Mouse (Mus musculus): ENCODE data around the gene Zfyve27.
A peak's percentile ranks its signal among the peaks of the same experiment; 100 is the strongest.

Zfyve27 gene

DNA sequence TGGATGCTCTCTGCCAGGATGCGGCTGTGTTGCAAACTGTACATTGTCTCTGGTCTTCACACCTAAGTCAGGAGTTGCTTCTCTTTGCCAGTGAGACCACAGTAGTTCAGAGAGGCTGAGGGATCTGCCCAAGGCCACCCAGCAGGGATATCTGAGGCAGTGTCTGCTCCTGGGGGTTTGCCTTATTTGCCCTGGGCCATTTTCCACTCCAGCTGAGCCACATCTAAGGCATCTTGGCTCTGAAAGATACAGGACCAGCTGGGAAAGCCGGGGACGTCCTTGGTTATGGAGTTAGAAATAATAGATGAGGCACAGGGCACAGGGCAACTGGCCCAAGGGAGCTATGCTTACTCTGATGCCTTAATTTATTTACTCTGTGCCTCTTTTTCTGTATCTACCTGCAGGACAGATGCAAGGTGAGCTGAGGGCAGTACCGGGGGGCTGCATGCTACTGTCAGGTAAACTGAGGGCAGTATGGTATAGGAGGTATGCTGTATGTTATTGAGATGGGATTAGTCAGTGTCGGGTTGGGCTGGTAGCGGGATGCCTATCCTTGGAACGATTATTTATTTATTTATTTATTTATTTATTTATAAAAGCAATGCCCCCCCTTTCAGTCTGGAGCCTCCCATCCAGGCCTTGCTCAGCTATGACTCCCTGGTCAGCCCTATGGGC is 53.1 kb downstream of the Zfyve27 start:
- H3K4me3 ChIP-seq (replicated peaks; ENCODE audit: low read length), result no peak overlapping the region
- TF ChIP-seq POU5F1 (IDR thresholded peaks at IDR 0.05; ENCODE audit: borderline replicate concordance, low read length), result no peak
- TF ChIP-seq CTCF (conservative IDR thresholded peaks at IDR 0.05; ENCODE audit: low read length), result no peak
- TF ChIP-seq NANOG (IDR thresholded peaks at IDR 0.05; ENCODE audit: borderline replicate concordance, low read length), result no peak
- H3K9me3 ChIP-seq (ENCODE audit: low read length), result 0 out of 2 replicates have a peak, but pooled peaks cover 2% of the 10 kb centered on the region
- H3K27me3 ChIP-seq (ENCODE audit: insufficient read depth, low read length), result peaks cover 8% of the 10 kb centered on the region; the same call in 1 of the 2 replicates
- H3K4me1 ChIP-seq (replicated peaks; ENCODE audit: low read depth, low read length), result peaks cover 34% of the 10 kb centered on the region
- no peaks in the 10 kb centered on the region for H3K36me3 ChIP-seq (ENCODE audit: insufficient read depth, low read length)

DNA sequence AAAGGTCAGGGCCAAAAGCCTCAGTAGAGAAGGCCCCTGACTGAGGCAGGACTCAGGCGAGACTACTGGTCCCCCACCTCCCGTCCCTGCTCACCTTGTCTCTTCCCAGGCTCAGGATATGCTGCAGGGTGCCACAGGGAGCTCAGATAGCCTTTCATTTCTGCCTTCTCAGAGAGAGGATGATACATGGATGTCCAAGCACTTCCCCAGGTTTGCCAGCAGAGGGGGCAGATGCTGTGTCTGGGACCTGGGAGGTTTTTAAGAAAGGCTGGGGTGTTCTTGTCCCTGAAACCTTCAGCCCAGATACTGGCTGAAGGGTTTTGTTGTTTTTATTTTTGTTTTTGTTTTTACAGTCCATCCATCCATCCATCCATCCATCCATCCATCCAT is 53.6 kb downstream of the Zfyve27 start:
- TF ChIP-seq CTCF (conservative IDR thresholded peaks at IDR 0.05; ENCODE audit: low read length), result peak; percentile 84
- TF ChIP-seq NANOG (IDR thresholded peaks at IDR 0.05; ENCODE audit: borderline replicate concordance, low read length), result no peak
- Histone ChIP-seq H3K4me3 (replicated peaks; ENCODE audit: low read length) (no peak overlapping the region), H3K4me1 (replicated peaks; ENCODE audit: low read depth, low read length) (peaks cover 29% of the 10 kb centered on the region), H3K9me3 (ENCODE audit: low read length) (0 out of 2 replicates have a peak, but pooled peaks cover 2% of the 10 kb centered on the region), H3K27me3 (ENCODE audit: insufficient read depth, low read length) (peaks cover 8% of the 10 kb centered on the region; the same call in 1 of the 2 replicates), H3K36me3 (ENCODE audit: insufficient read depth, low read length) (no peaks in the 10 kb centered on the region)

DNA sequence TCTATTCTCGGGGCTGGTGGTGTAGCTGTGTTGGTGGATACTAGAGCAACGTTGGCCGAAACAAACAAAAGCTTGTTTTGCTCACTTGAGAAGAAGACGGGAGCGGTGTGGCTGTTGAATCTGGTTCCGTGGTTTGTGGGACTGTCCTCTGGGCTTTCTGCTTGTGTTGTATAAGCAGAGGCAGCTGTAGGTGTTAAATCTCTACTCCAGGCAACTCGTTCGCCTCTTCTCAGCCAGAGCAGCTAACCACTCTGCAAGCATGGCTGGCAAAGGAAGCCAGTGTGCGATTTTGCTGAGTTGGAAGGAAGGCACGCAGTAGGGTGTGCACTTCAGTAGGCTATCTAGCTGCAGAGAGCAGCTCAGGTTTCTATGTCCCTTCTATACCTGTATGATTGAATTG is 62.7 kb downstream of the Zfyve27 start:
- Histone ChIP-seq H3K27me3 (ENCODE audit: insufficient read depth, low read length) (peaks cover 18% of the 10 kb centered on the region), H3K36me3 (ENCODE audit: insufficient read depth, low read length) (no peaks in the 10 kb centered on the region), H3K4me1 (replicated peaks; ENCODE audit: low read depth, low read length) (peaks cover 19% of the 10 kb centered on the region), H3K4me3 (replicated peaks; ENCODE audit: low read length) (no peak overlapping the region), H3K9me3 (ENCODE audit: low read length) (no peaks in the 10 kb centered on the region)
- TF ChIP-seq NANOG (IDR thresholded peaks at IDR 0.05; ENCODE audit: borderline replicate concordance, low read length) (no peak), POU5F1 (IDR thresholded peaks at IDR 0.05; ENCODE audit: borderline replicate concordance, low read length) (no peak), CTCF (conservative IDR thresholded peaks at IDR 0.05; ENCODE audit: low read length) (no peak)

DNA sequence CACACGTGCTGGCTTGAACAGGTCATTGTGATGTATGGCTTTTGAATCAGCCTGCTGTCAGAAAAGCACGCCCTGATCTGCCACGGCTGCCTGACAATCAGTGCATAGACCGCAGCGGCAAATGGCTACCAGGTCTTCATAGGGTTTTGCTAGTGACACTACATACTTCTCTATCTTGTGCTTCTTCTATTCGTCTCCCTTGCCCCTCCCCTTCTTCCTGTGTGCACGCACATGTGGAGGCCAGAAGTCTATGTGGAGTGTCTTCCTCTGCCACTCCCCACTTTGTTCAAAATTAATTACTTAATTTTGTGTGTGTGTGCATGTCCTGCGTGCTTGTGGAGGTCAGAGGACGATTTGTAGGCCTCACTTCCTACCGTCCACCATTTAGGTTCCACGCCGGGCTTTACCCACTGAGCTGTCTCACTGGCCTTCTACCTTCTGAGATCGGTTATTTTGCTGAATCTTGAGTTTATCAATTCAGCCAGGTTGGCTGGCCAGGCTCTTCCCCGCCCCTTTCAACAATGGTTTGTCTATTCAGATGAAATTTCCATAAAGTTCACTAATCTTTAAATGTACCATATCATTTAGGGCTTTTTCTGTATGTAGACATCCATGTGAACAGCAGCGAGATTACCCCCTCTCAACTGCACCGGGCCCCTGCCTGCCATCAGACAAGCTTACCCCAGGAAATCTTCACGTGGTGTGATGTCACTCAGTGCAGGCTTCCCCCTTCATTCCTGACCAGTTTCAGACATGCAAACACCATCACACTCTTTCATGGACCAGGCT is 65.9 kb downstream of the Zfyve27 start:
- no peaks in the 10 kb centered on the region for H3K36me3 ChIP-seq (ENCODE audit: insufficient read depth, low read length)
- peaks cover 13% of the 10 kb centered on the region for H3K27me3 ChIP-seq (ENCODE audit: insufficient read depth, low read length)
- no peak for TF ChIP-seq NANOG (IDR thresholded peaks at IDR 0.05; ENCODE audit: borderline replicate concordance, low read length)
- TF ChIP-seq CTCF (conservative IDR thresholded peaks at IDR 0.05; ENCODE audit: low read length), result no peak
- H3K4me3 ChIP-seq (replicated peaks; ENCODE audit: low read length), result no peak overlapping the region
- H3K9me3 ChIP-seq (ENCODE audit: low read length), result no peaks in the 10 kb centered on the region
- peaks cover 19% of the 10 kb centered on the region for H3K4me1 ChIP-seq (replicated peaks; ENCODE audit: low read depth, low read length)

DNA sequence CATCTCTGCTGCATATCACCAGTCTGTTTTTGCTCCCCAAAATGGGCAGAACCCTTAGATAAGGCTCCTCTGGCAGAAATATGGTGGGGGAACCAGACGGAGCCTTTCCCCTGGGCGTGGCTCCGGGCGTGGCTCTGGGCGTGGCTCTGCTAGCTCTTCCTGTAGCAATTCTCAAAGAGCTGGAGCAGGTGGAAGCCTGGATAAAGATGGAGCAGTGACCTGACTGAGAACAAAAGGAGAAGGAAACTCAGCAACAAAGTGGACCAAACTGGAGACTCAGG is 66.5 kb downstream of the Zfyve27 start:
- peaks cover 10% of the 10 kb centered on the region for H3K27me3 ChIP-seq (ENCODE audit: insufficient read depth, low read length)
- H3K9me3 ChIP-seq (ENCODE audit: low read length), result no peaks in the 10 kb centered on the region
- H3K4me1 ChIP-seq (replicated peaks; ENCODE audit: low read depth, low read length), result peaks cover 19% of the 10 kb centered on the region
- TF ChIP-seq CTCF (conservative IDR thresholded peaks at IDR 0.05; ENCODE audit: low read length) (no peak), NANOG (IDR thresholded peaks at IDR 0.05; ENCODE audit: borderline replicate concordance, low read length) (no peak), POU5F1 (IDR thresholded peaks at IDR 0.05; ENCODE audit: borderline replicate concordance, low read length) (no peak)
- no peaks in the 10 kb centered on the region for H3K36me3 ChIP-seq (ENCODE audit: insufficient read depth, low read length)
- no peak overlapping the region for H3K4me3 ChIP-seq (replicated peaks; ENCODE audit: low read length)

DNA sequence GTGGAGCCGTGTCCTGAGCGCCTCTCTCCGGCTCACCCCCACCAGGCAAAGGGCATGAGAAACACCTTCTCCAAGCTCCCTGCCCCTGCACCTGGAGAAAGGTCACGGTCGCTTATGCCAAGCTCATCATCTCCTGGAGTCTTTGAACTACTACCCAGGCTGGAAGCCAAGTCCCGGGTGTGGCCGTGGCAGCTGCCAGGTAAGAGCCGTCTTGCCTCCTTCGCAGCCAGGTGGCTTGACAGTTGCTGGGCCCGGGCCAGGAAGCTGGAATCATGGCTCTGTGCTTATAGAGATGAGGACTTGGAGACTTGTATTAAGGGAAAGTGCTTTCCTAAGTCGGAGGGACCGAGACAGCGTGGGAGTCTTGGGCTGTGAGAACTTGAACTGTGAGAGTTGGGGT is 67.2 kb downstream of the Zfyve27 start:
- no peaks in the 10 kb centered on the region for H3K36me3 ChIP-seq (ENCODE audit: insufficient read depth, low read length)

DNA sequence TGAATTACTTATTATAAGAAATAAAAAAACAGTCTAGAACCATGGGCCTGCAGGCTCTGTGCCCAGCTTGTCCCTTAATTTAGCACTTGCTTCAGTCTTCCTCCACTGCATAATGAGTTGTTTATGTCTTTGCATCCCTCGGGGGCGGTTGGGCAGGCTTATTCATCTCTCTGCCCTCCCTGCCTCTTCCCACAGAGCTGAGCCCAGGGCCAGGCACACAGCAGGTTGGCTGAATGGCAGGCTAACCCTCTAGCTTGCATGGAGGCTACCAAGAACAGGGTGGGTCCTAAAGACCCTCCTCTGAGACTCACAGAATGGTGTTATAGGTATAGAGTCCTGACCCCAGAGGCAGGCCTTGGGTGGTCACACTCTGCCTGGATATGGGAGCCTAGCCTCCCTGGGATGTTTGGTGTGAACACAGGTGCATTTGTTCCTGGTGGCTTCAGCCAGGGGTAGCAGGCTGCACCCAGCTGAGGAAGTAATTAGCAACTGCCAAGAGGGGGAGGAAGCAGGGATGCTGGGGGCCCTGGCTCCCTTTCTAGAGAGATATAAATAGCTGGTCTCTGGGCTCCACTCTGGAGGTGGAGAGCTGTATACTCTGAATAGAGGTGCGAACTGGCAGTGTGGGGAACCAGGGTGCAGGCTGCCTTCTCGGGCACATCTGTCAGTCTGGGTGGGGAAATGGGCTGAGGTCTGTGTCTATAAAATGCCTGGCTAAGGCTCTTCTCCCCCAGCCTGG is 74.0 kb downstream of the Zfyve27 start:
- H3K4me3 ChIP-seq (replicated peaks; ENCODE audit: low read length), result no peak overlapping the region
- H3K9me3 ChIP-seq (ENCODE audit: low read length), result no peaks in the 10 kb centered on the region
- no peaks in the 10 kb centered on the region for H3K36me3 ChIP-seq (ENCODE audit: insufficient read depth, low read length)
- TF ChIP-seq CTCF (conservative IDR thresholded peaks at IDR 0.05; ENCODE audit: low read length), result no peak
- peaks cover 4% of the 10 kb centered on the region; the same call in 1 of the 2 replicates for H3K4me1 ChIP-seq (replicated peaks; ENCODE audit: low read depth, low read length)
- no peaks in the 10 kb centered on the region; the same call in 1 of the 2 replicates for H3K27me3 ChIP-seq (ENCODE audit: insufficient read depth, low read length)

More for the DNA sequence above, 67.2 kb downstream of the Zfyve27 start:
- TF ChIP-seq CTCF (conservative IDR thresholded peaks at IDR 0.05; ENCODE audit: low read length) (no peak), POU5F1 (IDR thresholded peaks at IDR 0.05; ENCODE audit: borderline replicate concordance, low read length) (no peak), NANOG (IDR thresholded peaks at IDR 0.05; ENCODE audit: borderline replicate concordance, low read length) (no peak)
- H3K27me3 ChIP-seq (ENCODE audit: insufficient read depth, low read length), result peaks cover 10% of the 10 kb centered on the region
- peaks cover 19% of the 10 kb centered on the region for H3K4me1 ChIP-seq (replicated peaks; ENCODE audit: low read depth, low read length)
- H3K4me3 ChIP-seq (replicated peaks; ENCODE audit: low read length), result no peak overlapping the region
- H3K9me3 ChIP-seq (ENCODE audit: low read length), result no peaks in the 10 kb centered on the region

DNA sequence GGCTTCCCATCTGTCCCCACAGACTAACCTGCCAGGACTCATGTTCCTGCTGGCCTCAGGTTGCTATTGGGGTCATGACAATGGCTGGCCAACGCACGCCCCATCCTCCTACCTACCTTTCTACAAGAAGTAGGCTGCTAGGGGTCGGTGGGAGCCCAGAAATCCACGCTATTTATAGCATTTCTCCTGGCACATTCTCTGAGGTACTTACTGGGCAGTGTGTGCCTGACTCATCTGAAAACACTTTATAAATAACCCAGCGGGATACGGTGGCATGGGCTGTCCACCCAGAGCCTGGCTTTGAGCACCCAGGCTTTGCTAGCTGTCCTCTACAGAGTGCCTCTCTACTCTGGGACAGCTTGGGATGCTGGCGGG is 74.6 kb downstream of the Zfyve27 start:
- no peaks in the 10 kb centered on the region for H3K36me3 ChIP-seq (ENCODE audit: insufficient read depth, low read length)
- TF ChIP-seq NANOG (IDR thresholded peaks at IDR 0.05; ENCODE audit: borderline replicate concordance, low read length) (no peak), CTCF (conservative IDR thresholded peaks at IDR 0.05; ENCODE audit: low read length) (no peak), POU5F1 (IDR thresholded peaks at IDR 0.05; ENCODE audit: borderline replicate concordance, low read length) (no peak)
- peaks cover 4% of the 10 kb centered on the region; the same call in 1 of the 2 replicates for H3K4me1 ChIP-seq (replicated peaks; ENCODE audit: low read depth, low read length)
- peaks cover 4% of the 10 kb centered on the region for H3K27me3 ChIP-seq (ENCODE audit: insufficient read depth, low read length)
- H3K4me3 ChIP-seq (replicated peaks; ENCODE audit: low read length), result no peak overlapping the region
- no peaks in the 10 kb centered on the region for H3K9me3 ChIP-seq (ENCODE audit: low read length)
